Mouse (Mus musculus): Measurements from ENCODE around the gene Mettl15. TPM values are rescaled to one million over a fixed set of nuclear protein-coding genes. Genes with fewer than 3 reads are reported as not detected.
A peak's percentile ranks its signal among the peaks of the same experiment; 100 is the strongest.

Mettl15 gene
- 12.5 and 12.6 TPM in 2 replicates for polyA plus RNA-seq (2014; fragmentation: Nextera tagmentation; extraction: Ambion mirVana)

DNA sequence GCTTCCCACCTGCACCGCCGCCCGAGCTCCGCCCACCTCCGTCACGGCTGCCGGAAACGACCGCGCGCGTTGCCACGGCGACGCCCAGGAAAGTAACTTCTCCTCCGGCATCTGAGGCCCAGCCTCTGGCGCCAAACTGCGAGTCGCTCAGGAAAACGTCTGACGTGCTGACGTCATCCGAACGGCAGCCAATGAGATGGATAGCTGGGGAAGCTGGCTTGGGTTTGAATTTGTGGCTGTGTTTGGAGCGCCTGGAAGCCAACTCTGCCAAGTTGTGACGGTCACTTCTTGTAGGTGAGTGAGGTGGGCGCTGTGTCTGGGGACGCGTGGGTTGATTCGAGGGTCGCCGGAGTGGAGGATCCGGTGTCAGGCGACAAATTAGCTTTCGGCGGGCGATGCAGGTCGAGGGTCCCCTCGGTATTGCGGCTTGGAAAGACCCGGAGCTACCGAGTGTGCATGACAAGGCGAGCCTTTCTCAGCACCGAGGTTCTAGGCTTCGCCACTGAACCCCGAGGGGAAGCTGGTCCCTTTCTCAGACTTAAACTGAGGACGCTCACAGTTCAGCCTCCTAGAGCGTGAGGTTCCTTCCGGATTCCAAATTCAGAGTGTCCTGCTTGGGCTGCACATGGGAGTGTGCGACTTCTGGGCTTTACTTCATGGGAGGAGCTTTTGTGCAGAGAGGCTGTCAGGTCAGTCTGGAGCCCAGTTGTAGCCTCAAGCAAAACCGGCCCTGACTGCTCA is at the start of gene Mettl15, which contains the start of gene Kif18a:
TSS of gene Mettl15 (minus strand) at position 149 of the 741 bp plus-strand sequence.
TSS of gene Kif18a (plus strand) at position 139 of the 741 bp plus-strand sequence.
- WGBS, result under 1% methylated on average over 32 of the region's 51 CpGs
- Histone ChIP-seq H3K4me2 (ENCODE audit: low read depth, low read length) (peak within 1 kb of the TSS; percentile 71), H3K27me3 (replicated peaks; ENCODE audit: control insufficient read depth, insufficient read depth, low read length) (no peaks in the 10 kb centered on the region), H3K4me3 (ENCODE audit: low read depth, low read length) (peak within 1 kb of the TSS; percentile 78), H3K9ac (ENCODE audit: low read depth, low read length) (peak within 1 kb of the TSS; percentile 82), H3K36me3 (ENCODE audit: control insufficient read depth, insufficient read depth, low read length) (no peaks in the 10 kb centered on the region), H3K9me3 (ENCODE audit: control insufficient read depth, low read length) (no peaks in the 10 kb centered on the region), H3K4me1 (ENCODE audit: control insufficient read depth, insufficient read depth, low read length) (0 out of 2 replicates have a peak, but pooled peaks cover 7% of the 10 kb centered on the region), H3K27ac (replicated peaks; ENCODE audit: low read depth, low read length) (peak within 1 kb of the TSS; percentile 77; the same call in 1 of the 2 replicates)
- peak; percentile 99 for DNase-seq (ENCODE audit: low spot score)
- ATAC-seq (ENCODE audit: low read depth), result peak; percentile 98

DNA sequence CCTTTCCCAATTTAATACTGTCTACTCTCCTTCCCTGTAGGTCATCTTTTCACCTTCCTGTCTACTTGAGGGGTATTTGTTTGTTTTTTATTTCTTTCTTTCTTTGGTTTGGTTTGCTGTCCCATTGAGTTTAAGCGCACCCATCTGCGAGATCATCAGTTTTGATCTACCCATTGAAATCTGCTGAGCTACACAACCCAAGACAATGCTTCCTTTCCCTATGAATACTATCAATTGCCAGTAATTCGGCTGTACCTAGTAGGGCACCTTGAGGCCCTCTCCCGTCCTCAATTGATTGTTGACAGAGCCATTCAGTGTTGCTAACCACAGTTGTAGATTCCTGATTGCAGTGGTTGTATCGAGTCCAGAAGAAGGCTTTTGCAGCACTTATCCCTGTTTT is 30.8 kb upstream of the Mettl15 start:
- Histone ChIP-seq H3K4me2 (ENCODE audit: low read depth, low read length) (no peak overlapping the region), H3K4me3 (ENCODE audit: low read depth, low read length) (no peak overlapping the region), H3K4me1 (ENCODE audit: control insufficient read depth, insufficient read depth, low read length) (no peaks in the 10 kb centered on the region), H3K27ac (replicated peaks; ENCODE audit: low read depth, low read length) (no peak overlapping the region), H3K9ac (ENCODE audit: low read depth, low read length) (no peak overlapping the region), H3K9me3 (ENCODE audit: control insufficient read depth, low read length) (no peaks in the 10 kb centered on the region), H3K36me3 (ENCODE audit: control insufficient read depth, insufficient read depth, low read length) (peaks cover 33% of the 10 kb centered on the region), H3K27me3 (replicated peaks; ENCODE audit: control insufficient read depth, insufficient read depth, low read length) (no peaks in the 10 kb centered on the region)
- ATAC-seq (ENCODE audit: low read depth) (no peak), DNase-seq (ENCODE audit: low spot score) (no peak)
- WGBS, result 93% methylated on average over 5 of the region's 5 CpGs

DNA sequence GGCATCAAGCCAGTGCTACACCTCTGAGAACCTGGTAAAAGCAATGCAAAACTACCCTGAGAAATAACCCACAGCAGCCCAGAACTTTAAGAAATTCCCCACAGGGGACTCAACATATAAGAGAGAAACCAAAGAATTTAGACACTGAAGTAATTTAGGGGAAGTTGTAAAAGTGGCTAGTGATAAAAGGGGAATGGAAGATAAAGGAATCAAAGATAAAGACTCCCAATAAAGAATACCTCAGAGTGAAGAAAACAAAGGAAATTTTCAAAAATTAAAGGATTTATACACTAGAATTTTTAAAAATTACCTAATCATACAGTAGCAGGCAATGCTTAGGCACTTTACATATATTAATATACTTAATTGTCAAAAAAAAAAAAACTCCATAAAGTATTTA is 23.1 kb upstream of the Mettl15 start:
- H3K9ac ChIP-seq (ENCODE audit: low read depth, low read length), result no peak overlapping the region
- H3K4me1 ChIP-seq (ENCODE audit: control insufficient read depth, insufficient read depth, low read length), result no peaks in the 10 kb centered on the region
- H3K4me2 ChIP-seq (ENCODE audit: low read depth, low read length), result no peak overlapping the region
- ATAC-seq (ENCODE audit: low read depth) (no peak), DNase-seq (ENCODE audit: low spot score) (no peak)
- no peak overlapping the region for H3K27ac ChIP-seq (replicated peaks; ENCODE audit: low read depth, low read length)
- no peaks in the 10 kb centered on the region for H3K9me3 ChIP-seq (ENCODE audit: control insufficient read depth, low read length)
- H3K36me3 ChIP-seq (ENCODE audit: control insufficient read depth, insufficient read depth, low read length), result peaks cover 23% of the 10 kb centered on the region; the same call in 1 of the 2 replicates
- H3K27me3 ChIP-seq (replicated peaks; ENCODE audit: control insufficient read depth, insufficient read depth, low read length), result no peaks in the 10 kb centered on the region
- H3K4me3 ChIP-seq (ENCODE audit: low read depth, low read length), result no peak overlapping the region

DNA sequence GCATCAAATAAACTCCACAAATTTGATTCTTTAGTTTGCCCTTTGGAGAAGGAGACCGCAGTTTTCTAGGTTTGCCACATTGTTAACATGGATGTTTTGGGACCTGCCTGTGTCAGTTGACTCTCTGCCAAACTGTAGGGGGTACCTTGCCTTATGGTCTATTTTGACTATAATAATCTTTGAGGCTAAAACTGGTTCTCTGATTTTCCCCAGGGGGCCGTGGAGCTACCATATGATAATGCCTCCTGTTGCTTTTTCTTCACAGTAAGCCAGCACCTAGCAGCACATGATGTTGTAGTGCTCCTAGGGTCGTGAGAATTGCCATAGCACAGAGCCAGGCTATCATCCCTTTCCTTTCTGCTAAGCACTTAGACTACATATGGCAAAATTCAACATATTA is 21.7 kb upstream of the Mettl15 start:
- Histone ChIP-seq H3K4me1 (ENCODE audit: control insufficient read depth, insufficient read depth, low read length) (no peaks in the 10 kb centered on the region), H3K9me3 (ENCODE audit: control insufficient read depth, low read length) (no peaks in the 10 kb centered on the region), H3K27me3 (replicated peaks; ENCODE audit: control insufficient read depth, insufficient read depth, low read length) (no peaks in the 10 kb centered on the region), H3K4me2 (ENCODE audit: low read depth, low read length) (no peak overlapping the region), H3K4me3 (ENCODE audit: low read depth, low read length) (no peak overlapping the region), H3K27ac (replicated peaks; ENCODE audit: low read depth, low read length) (no peak overlapping the region), H3K9ac (ENCODE audit: low read depth, low read length) (no peak overlapping the region), H3K36me3 (ENCODE audit: control insufficient read depth, insufficient read depth, low read length) (peaks cover 21% of the 10 kb centered on the region; the same call in 1 of the 2 replicates)
- ATAC-seq (ENCODE audit: low read depth) (no peak), DNase-seq (ENCODE audit: low spot score) (no peak)
- 89% methylated on average over 3 of the region's 3 CpGs for WGBS

DNA sequence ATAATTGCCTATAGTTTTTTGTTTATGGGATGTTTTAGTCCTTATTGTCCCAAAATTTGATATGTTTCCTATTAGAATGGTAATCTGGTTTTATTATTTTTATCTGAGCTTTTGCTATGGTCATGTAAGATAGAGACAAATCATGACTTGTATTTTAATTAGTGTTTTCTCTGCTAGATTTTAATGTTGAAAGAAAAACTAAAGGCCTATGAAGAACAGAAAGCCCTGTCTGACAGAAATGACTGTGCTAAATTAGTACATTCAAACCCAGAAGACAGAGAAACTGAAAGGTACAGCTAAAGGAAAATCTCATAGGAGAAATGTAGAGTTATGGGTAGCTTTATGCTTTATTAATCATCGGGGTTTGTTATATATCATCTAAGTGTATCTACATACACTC is 17.6 kb upstream of the Mettl15 start:
- no peak for DNase-seq (ENCODE audit: low spot score)
- H3K27me3 ChIP-seq (replicated peaks; ENCODE audit: control insufficient read depth, insufficient read depth, low read length), result no peaks in the 10 kb centered on the region
- H3K4me2 ChIP-seq (ENCODE audit: low read depth, low read length), result no peak overlapping the region
- no peaks in the 10 kb centered on the region for H3K4me1 ChIP-seq (ENCODE audit: control insufficient read depth, insufficient read depth, low read length)
- no peak overlapping the region for H3K9ac ChIP-seq (ENCODE audit: low read depth, low read length)
- WGBS, result 97% methylated on average over 1 of the region's 1 CpGs
- no peak overlapping the region for H3K27ac ChIP-seq (replicated peaks; ENCODE audit: low read depth, low read length)
- no peak overlapping the region for H3K4me3 ChIP-seq (ENCODE audit: low read depth, low read length)
- peaks cover 25% of the 10 kb centered on the region for H3K36me3 ChIP-seq (ENCODE audit: control insufficient read depth, insufficient read depth, low read length)
- H3K9me3 ChIP-seq (ENCODE audit: control insufficient read depth, low read length), result no peaks in the 10 kb centered on the region
- no peak for ATAC-seq (ENCODE audit: low read depth)

DNA sequence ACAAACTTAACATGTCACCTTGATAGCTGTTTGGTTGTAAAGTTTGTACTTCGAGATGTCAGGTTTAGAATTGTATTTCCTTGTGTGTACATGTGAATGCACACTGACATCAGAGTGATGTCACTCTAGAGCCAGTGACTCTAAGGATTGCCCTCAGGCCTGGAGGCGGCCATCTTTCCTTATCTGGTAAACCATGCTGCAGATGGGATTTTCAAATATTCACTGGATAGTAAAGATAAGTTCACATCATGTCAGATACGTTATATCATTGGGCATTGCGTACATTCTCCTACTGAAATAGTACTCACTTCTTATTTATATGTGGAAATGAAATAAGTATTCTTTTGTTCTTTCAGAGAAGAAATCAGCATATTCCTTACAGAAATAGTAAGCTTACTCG is 15.7 kb upstream of the Mettl15 start:
- Histone ChIP-seq H3K9me3 (ENCODE audit: control insufficient read depth, low read length) (no peaks in the 10 kb centered on the region), H3K4me2 (ENCODE audit: low read depth, low read length) (no peak overlapping the region), H3K27ac (replicated peaks; ENCODE audit: low read depth, low read length) (no peak overlapping the region), H3K4me3 (ENCODE audit: low read depth, low read length) (no peak overlapping the region), H3K4me1 (ENCODE audit: control insufficient read depth, insufficient read depth, low read length) (no peaks in the 10 kb centered on the region), H3K36me3 (ENCODE audit: control insufficient read depth, insufficient read depth, low read length) (peaks cover 35% of the 10 kb centered on the region), H3K9ac (ENCODE audit: low read depth, low read length) (no peak overlapping the region), H3K27me3 (replicated peaks; ENCODE audit: control insufficient read depth, insufficient read depth, low read length) (no peaks in the 10 kb centered on the region)
- ATAC-seq (ENCODE audit: low read depth), result no peak
- WGBS, result 91% methylated on average over 5 of the region's 5 CpGs
- DNase-seq (ENCODE audit: low spot score), result no peak

DNA sequence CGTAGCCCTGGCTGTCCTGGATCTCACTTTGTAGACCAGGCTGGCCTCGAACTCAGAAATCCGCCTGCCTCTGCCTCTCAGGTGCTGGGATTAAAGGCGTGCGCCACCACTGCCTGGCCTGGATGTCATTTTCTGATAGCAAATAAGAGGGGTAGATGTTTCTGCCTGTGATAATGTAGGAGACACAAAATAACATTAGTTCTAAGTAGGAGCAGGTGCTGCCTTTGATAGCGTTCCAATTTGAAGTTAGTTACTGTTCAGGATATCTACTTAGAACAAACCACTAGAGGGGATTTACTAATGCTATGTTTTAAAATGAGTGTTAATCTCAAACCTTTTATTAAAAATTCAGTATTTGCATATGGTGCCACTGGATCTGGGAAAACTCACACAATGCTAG is 8.8 kb upstream of the Mettl15 start:
- no peak overlapping the region for H3K9ac ChIP-seq (ENCODE audit: low read depth, low read length)
- no peaks in the 10 kb centered on the region for H3K27me3 ChIP-seq (replicated peaks; ENCODE audit: control insufficient read depth, insufficient read depth, low read length)
- no peaks in the 10 kb centered on the region for H3K4me1 ChIP-seq (ENCODE audit: control insufficient read depth, insufficient read depth, low read length)
- no peak overlapping the region for H3K27ac ChIP-seq (replicated peaks; ENCODE audit: low read depth, low read length)
- no peaks in the 10 kb centered on the region for H3K9me3 ChIP-seq (ENCODE audit: control insufficient read depth, low read length)
- no peak overlapping the region for H3K4me2 ChIP-seq (ENCODE audit: low read depth, low read length)
- ATAC-seq (ENCODE audit: low read depth), result no peak
- no peak for DNase-seq (ENCODE audit: low spot score)
- H3K36me3 ChIP-seq (ENCODE audit: control insufficient read depth, insufficient read depth, low read length), result peaks cover 40% of the 10 kb centered on the region
- 94% methylated on average over 6 of the region's 6 CpGs for WGBS
- no peak overlapping the region for H3K4me3 ChIP-seq (ENCODE audit: low read depth, low read length)

DNA sequence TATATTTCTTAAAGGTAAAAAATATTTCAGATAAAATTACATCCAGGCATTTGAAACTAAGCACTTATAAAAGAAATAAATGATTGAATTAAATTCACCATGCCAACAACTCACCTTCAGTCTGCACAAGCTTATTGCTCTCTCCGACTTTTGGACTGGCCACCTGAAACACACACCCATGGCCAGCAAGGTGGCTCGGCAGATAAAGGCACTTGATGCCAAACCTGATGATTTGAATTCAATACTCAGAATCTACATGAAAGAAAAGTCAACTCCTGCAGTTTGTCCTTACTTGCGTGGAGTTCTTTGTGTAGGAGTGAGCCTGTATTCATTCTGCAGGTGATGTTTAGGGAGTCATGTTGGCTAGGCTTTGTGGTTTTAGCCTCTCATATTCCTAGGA is 3.6 kb upstream of the Mettl15 start:
- 93% methylated on average over 3 of the region's 3 CpGs for WGBS
- H3K36me3 ChIP-seq (ENCODE audit: control insufficient read depth, insufficient read depth, low read length), result no peaks in the 10 kb centered on the region
- H3K9me3 ChIP-seq (ENCODE audit: control insufficient read depth, low read length), result no peaks in the 10 kb centered on the region
- DNase-seq (ENCODE audit: low spot score) (no peak), ATAC-seq (ENCODE audit: low read depth) (no peak)
- no peaks in the 10 kb centered on the region for H3K27me3 ChIP-seq (replicated peaks; ENCODE audit: control insufficient read depth, insufficient read depth, low read length)
- no peak overlapping the region for H3K4me2 ChIP-seq (ENCODE audit: low read depth, low read length)
- H3K4me1 ChIP-seq (ENCODE audit: control insufficient read depth, insufficient read depth, low read length), result 0 out of 2 replicates have a peak, but pooled peaks cover 4% of the 10 kb centered on the region
- no peak overlapping the region for H3K4me3 ChIP-seq (ENCODE audit: low read depth, low read length)
- H3K9ac ChIP-seq (ENCODE audit: low read depth, low read length), result no peak overlapping the region
- no peak overlapping the region for H3K27ac ChIP-seq (replicated peaks; ENCODE audit: low read depth, low read length)

DNA sequence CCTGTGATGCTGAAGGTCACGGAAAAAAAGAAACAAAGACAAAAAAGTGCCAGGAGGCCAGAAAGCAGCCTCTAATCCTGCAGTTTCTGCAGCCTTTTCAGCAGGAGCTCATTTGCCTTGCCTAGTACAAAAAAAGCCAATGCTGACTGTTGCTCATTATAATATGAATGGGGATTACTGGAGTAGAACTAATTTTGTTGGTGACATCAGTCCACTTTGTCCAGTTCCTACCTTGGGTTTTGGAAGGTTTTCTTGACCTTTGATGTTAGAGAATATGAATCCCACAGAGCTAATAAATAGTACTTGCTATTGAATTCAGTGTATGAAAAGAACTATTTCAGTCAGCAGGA is 768 bp upstream of the Mettl15 start:
- no peak for ATAC-seq (ENCODE audit: low read depth)
- H3K27ac ChIP-seq (replicated peaks; ENCODE audit: low read depth, low read length), result peak overlapping the region; percentile 77; the same call in 1 of the 2 replicates
- peak overlapping the region; percentile 71 for H3K4me2 ChIP-seq (ENCODE audit: low read depth, low read length)
- DNase-seq (ENCODE audit: low spot score), result no peak
- H3K36me3 ChIP-seq (ENCODE audit: control insufficient read depth, insufficient read depth, low read length), result no peaks in the 10 kb centered on the region
- H3K27me3 ChIP-seq (replicated peaks; ENCODE audit: control insufficient read depth, insufficient read depth, low read length), result no peaks in the 10 kb centered on the region
- peak overlapping the region; percentile 82 for H3K9ac ChIP-seq (ENCODE audit: low read depth, low read length)
- 0 out of 2 replicates have a peak, but pooled peaks cover 7% of the 10 kb centered on the region for H3K4me1 ChIP-seq (ENCODE audit: control insufficient read depth, insufficient read depth, low read length)
- 0% methylated on average over 1 of the region's 1 CpGs for WGBS
- peak overlapping the region; percentile 78 for H3K4me3 ChIP-seq (ENCODE audit: low read depth, low read length)
- H3K9me3 ChIP-seq (ENCODE audit: control insufficient read depth, low read length), result no peaks in the 10 kb centered on the region

All from embryonic facial prominence, embryonic 14.5 days (tissue).